Mouse (Mus musculus): ENCODE data around the gene Igfbp5.

DNA sequence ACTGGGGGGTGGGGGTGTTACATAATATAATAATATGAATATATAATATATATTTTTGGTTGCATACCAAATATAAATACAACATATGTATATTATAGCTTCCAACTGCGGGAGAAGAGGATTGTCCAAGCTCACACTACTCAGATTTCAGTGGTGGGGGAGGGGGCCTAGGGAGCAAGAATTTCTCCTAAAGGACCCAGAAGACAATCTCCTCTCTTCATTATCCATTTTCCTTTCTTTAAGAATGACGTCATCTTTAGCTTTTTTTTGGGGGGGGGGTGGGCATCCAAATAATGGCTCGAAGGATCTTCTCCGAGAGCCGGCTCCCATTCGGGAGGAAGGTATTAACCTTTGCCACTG is 3.4 kb downstream of the Igfbp5 start:
- TF ChIP-seq POLR2A (IDR thresholded peaks at IDR 0.05; ENCODE audit: insufficient read length, low read depth) = no peak
- no peak for TF ChIP-seq USF1 (IDR thresholded peaks at IDR 0.05; ENCODE audit: low read depth)
- TF ChIP-seq MAX (IDR thresholded peaks at IDR 0.05; ENCODE audit: low read depth) = no peak
- no peak for TF ChIP-seq TCF12 (IDR thresholded peaks at IDR 0.05; ENCODE audit: insufficient read depth, poor library complexity, severe bottlenecking)
